In the genomic region with DNA sequence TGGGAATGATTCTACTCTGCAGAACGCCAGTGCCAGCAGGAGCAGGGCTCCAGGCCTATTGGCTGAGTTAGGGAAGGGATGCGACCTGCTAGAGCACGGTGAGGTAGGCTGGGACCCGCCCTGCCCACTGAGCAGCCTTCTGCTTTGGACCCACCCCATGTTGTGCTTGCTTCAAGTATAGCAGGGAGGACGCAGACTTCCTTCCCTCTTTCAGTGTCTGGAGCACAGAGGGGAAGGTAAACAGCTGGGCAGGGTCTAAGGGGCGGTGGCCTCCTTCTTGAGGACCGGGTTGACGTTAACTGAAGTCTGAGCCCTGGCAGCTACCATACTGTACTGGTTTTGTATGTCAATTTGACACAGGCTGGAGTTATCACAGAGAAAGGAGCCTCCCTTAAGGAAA, we compare ENCODE assay signal across 12 mouse cellular contexts.
"Had no signal": no experiment of that assay in that cellular context is flagged by ENCODE, and none has a peak within 500 bp of the region (broad histone marks: within the 10 kb centered on the region; RNA-seq: fewer than 3 reads in every experiment).

No protein-coding gene starts in this region.

- H3K4me2 ChIP-seq: limb, embryonic 15.5 days; liver, embryonic 12.5 days; midbrain, embryonic 12.5 days; neural tube, embryonic 15.5 days had no signal

- DNase-seq: kidney, adult 8-10 months; kidney, postnatal 25 days; right cerebral cortex, adult 18-20 months; right cerebral cortex, postnatal 25 days; thymus, adult 18-20 months; thymus, postnatal 14 days had no signal

- H3K9me3 ChIP-seq: limb, embryonic 15.5 days; liver, embryonic 12.5 days; midbrain, embryonic 12.5 days; neural tube, embryonic 15.5 days had no signal

- H3K4me1 ChIP-seq: limb, embryonic 15.5 days; liver, embryonic 12.5 days had no signal

- H3K27me3 ChIP-seq: liver, embryonic 12.5 days had no signal

- ATAC-seq: intestine, postnatal 0 days; liver, embryonic 12.5 days had no signal

- H3K4me3 ChIP-seq: limb, embryonic 15.5 days; liver, embryonic 12.5 days; midbrain, embryonic 12.5 days; myocyte; neural tube, embryonic 15.5 days had no signal

- H3K27ac ChIP-seq: limb, embryonic 15.5 days; liver, embryonic 12.5 days; midbrain, embryonic 12.5 days; neural tube, embryonic 15.5 days had no signal

- H3K36me3 ChIP-seq: limb, embryonic 15.5 days; liver, embryonic 12.5 days; midbrain, embryonic 12.5 days; neural tube, embryonic 15.5 days had no signal

- H3K9ac ChIP-seq: limb, embryonic 15.5 days; liver, embryonic 12.5 days; midbrain, embryonic 12.5 days; neural tube, embryonic 15.5 days had no signal
